Mouse (Mus musculus) effector memory CD4-positive, alpha-beta T cell, adult 5 months (primary cell): Measurements from ENCODE around the gene Vmn1r149. TPM values are rescaled to one million over a fixed set of nuclear protein-coding genes. Genes with fewer than 3 reads are reported as not detected.

ENCODE experiments used
- polyA plus RNA-seq: library from polyadenylated mRNA; unstranded; fragments of 100-300 nt; shearing (Covaris generic); gene quantifications from one replicate; pipeline ENCODE4 v1.2.1, GENCODE M21; 2017

Gene Vmn1r149
- not detected for polyA plus RNA-seq

DNA sequence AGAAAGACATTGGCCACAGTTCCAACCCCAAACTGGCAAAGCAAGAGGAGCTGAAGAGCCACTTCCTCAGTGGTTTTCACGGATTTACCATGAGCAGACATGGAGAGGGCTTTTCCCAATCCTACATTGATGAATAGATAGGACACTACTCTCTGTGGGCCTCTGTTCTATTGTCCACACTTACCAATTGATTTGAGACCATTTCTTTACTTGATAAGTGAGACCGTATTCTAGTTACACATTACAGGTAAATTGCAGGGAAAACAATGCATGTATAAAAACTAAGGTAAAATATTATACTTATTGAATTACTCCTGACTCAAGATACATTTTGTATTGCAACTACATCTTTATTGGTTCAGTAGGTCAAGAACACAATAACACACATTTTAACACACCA lies at the start of gene Vmn1r149:
Gene Vmn1r149 (minus strand): TSS at position 101 of the 400 bp plus-strand sequence.

GRCm38 (mm10) chr7:22463975-22464374 lies 25.9 kb upstream of the Vmn1r149 start, which contains the start of gene Gm10665:
Gene Gm10665 (minus strand): TSS chr7:22464075.

GRCm38 (mm10) chr7:22413283-22413682 lies 24.7 kb downstream of the Vmn1r149 start, which contains the start of gene Vmn1r148:
Gene Vmn1r148 (plus strand): TSS chr7:22413583.

Other genes with a start within 250 kb of the Vmn1r149 start
- gene Vmn1r143, start 248.9 kb downstream of the Vmn1r149 start, polyA plus RNA-seq: not detected
- gene Gm8653, start 237.0 kb downstream of the Vmn1r149 start, polyA plus RNA-seq: not detected
- gene Gm8453, start 208.7 kb downstream of the Vmn1r149 start, polyA plus RNA-seq: not detected
- not detected for gene Gm4187, start 108.5 kb downstream of the Vmn1r149 start, polyA plus RNA-seq
- gene Gm8660, start 67.2 kb downstream of the Vmn1r149 start, polyA plus RNA-seq: not detected
- gene Vmn1r148, start 24.6 kb downstream of the Vmn1r149 start, polyA plus RNA-seq: not detected
- 0.65 TPM for gene Gm10665, start 25.8 kb upstream of the Vmn1r149 start, polyA plus RNA-seq
- not detected for gene Vmn1r151, start 61.4 kb upstream of the Vmn1r149 start, polyA plus RNA-seq
- gene Vmn1r152, start 84.7 kb upstream of the Vmn1r149 start, polyA plus RNA-seq: 1.1 TPM
- gene Gm8677, start 96.7 kb upstream of the Vmn1r149 start, polyA plus RNA-seq: not detected
- not detected for gene Gm4201, start 127.1 kb upstream of the Vmn1r149 start, polyA plus RNA-seq
- gene Gm4565, start 149.9 kb upstream of the Vmn1r149 start, polyA plus RNA-seq: not detected
- 0.67 TPM for gene Vmn1r155, start 219.8 kb upstream of the Vmn1r149 start, polyA plus RNA-seq